Mouse (Mus musculus) bone marrow, adult 2 months (tissue): ENCODE data around the gene Tpcn1.

Experiments
- CTCF ChIP-seq: fragments of 200-500 bp; IDR thresholded peaks from 2 replicates; pipeline ENCODE4 v1.5.1; 2011; ENCODE audit warnings: low read length, control low read depth; ENCODE audit not compliant: control insufficient read depth, insufficient read depth
- POLR2A ChIP-seq: fragments of 200-500 bp; IDR thresholded peaks from 2 replicates; pipeline ENCODE4 v1.6.1; 2011; ENCODE audit warnings: low read depth, mild to moderate bottlenecking, control low read depth, low read length, borderline replicate concordance; ENCODE audit not compliant: control insufficient read depth

GRCm38 (mm10) chr5:120612442-120612821 is 24.0 kb upstream of the Tpcn1 start, which contains the start of the genes Rita1 and Ddx54:
- TF ChIP-seq CTCF (peak; percentile 7; the same call in 1 of the 2 replicates), POLR2A (peak; percentile 57; the same call in 1 of the 2 replicates)
